Mouse (Mus musculus) kidney, adult 2 months (tissue): ENCODE data around the gene Sgta.

Experiments used
- CTCF ChIP-seq: fragments of 200-500 bp; conservative IDR thresholded peaks from 2 replicates; pipeline ENCODE4 v1.5.1; 2011; ENCODE audit warnings: low read depth, mild to moderate bottlenecking, control low read depth, low read length, moderate library complexity, mixed read lengths; ENCODE audit not compliant: insufficient read depth, insufficient read length
- POLR2A ChIP-seq: fragments of 200-500 bp; IDR thresholded peaks from one replicate; pipeline ENCODE4 v1.6.1; 2011; ENCODE audit warnings: low read depth, low read length, control low read depth

DNA sequence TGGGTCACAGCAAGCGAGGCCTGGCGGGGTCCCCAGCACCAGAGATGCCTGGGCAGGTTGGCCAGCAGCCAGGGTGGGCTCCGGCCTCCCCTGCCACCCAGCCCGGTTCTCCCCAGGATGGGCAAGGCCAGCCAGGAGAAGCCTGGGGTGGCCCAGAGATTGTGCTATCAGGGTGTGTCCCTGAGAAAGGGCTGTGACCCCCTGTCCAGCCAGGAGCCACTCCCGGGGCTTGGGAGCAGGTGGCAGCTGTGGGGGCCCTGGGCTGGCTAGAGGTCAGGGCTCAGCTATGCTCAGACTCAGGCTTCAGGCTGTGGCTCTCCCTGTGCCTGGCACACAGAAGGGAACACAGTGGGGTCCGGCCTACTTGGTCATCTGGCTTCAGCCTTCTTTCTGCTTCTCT is 40.3 kb downstream of the Sgta start:
- TF ChIP-seq CTCF: no peak
- TF ChIP-seq POLR2A: no peak
